In genomic region chr7:136071331-136071730, GRCm38 (mm10) we compare ENCODE assay signal across 21 mouse cellular contexts.
DNase-seq lines count a peak whose midpoint lies in the region; ATAC-seq lines count a peak whose summit lies in the region.
"Had no signal": no experiment of that assay in that cellular context is flagged by ENCODE, and none has a peak within 500 bp of the region (broad histone marks: within the 10 kb centered on the region; RNA-seq: fewer than 3 reads in every experiment).

No protein-coding gene starts in this region.

- no peak for ATAC-seq in heart, embryonic 13.5 days (ENCODE audit: extremely low read depth, insufficient number of reproducible peaks, low FRiP score, low TSS enrichment)
- ATAC-seq in kidney, embryonic 14.5 days (ENCODE audit: low FRiP score, low TSS enrichment): no peak
- ATAC-seq: forebrain, embryonic 14.5 days; forebrain, postnatal 0 days; hindbrain, postnatal 0 days; inflammation-experienced regulatory T-cells, adult 6 months had no signal

- H3K27me3 ChIP-seq in heart, embryonic 13.5 days (replicated peaks): peaks cover 15% of the 10 kb centered on the region; the same call in 1 of the 2 replicates
- H3K27me3 ChIP-seq in kidney, embryonic 14.5 days (ENCODE audit: control insufficient read depth, insufficient read depth, low read length): no peaks in the 10 kb centered on the region
- H3K27me3 ChIP-seq: embryonic facial prominence, embryonic 12.5 days had no signal

- no peak for DNase-seq in heart, adult 8-10 months (ENCODE audit: low spot score)
- peak; percentile 69 for DNase-seq in kidney, adult 11 months
- no peak for DNase-seq in kidney, postnatal 10 days
- peak; percentile 75 for DNase-seq in kidney, adult 9 months
- peak; percentile 43 to 57 for DNase-seq in kidney, postnatal 36 days
- DNase-seq: adrenal gland, postnatal 14 days; B cell, adult 2 months; cerebellum, adult 11 months; cerebellum, adult 9-11 months; cerebellum, postnatal 25 days; forebrain, postnatal 0 days had no signal

- H3K36me3 ChIP-seq in heart, embryonic 13.5 days: no peaks in the 10 kb centered on the region
- H3K36me3 ChIP-seq in kidney, embryonic 14.5 days (ENCODE audit: control insufficient read depth, insufficient read depth, low read length): no peaks in the 10 kb centered on the region
- H3K36me3 ChIP-seq: embryonic facial prominence, embryonic 12.5 days; embryonic facial prominence, embryonic 15.5 days had no signal

- H3K4me2 ChIP-seq in heart, embryonic 13.5 days: 0 out of 2 replicates have a peak overlapping the region, but pooled peaks have one; percentile 13
- no peak overlapping the region for H3K4me2 ChIP-seq in kidney, embryonic 14.5 days (replicated peaks; ENCODE audit: low read depth, low read length)
- H3K4me2 ChIP-seq: embryonic facial prominence, embryonic 12.5 days; embryonic facial prominence, embryonic 15.5 days; heart, embryonic 11.5 days; hindbrain, embryonic 14.5 days had no signal

- H3K9me3 ChIP-seq in heart, embryonic 13.5 days: no peaks in the 10 kb centered on the region
- H3K9me3 ChIP-seq in kidney, embryonic 14.5 days (ENCODE audit: control insufficient read depth, low read length): no peaks in the 10 kb centered on the region
- H3K9me3 ChIP-seq: embryonic facial prominence, embryonic 12.5 days; embryonic facial prominence, embryonic 15.5 days had no signal

- H3K4me1 ChIP-seq in heart, embryonic 13.5 days: peaks cover 20% of the 10 kb centered on the region
- H3K4me1 ChIP-seq in kidney, embryonic 14.5 days (ENCODE audit: control insufficient read depth, insufficient read depth, low read length): no peaks in the 10 kb centered on the region
- H3K4me1 ChIP-seq: embryonic facial prominence, embryonic 12.5 days had no signal

- H3K9ac ChIP-seq in heart, embryonic 13.5 days: no peak overlapping the region
- no peak overlapping the region for H3K9ac ChIP-seq in kidney, embryonic 14.5 days (ENCODE audit: low read depth, low read length)
- H3K9ac ChIP-seq: embryonic facial prominence, embryonic 12.5 days; embryonic facial prominence, embryonic 15.5 days; forebrain, postnatal 0 days; hindbrain, embryonic 14.5 days had no signal

- H3K27ac ChIP-seq in heart, embryonic 13.5 days (replicated peaks): peak overlapping the region; percentile 51; the same call in 1 of the 2 replicates
- no peak overlapping the region for H3K27ac ChIP-seq in kidney, embryonic 14.5 days (ENCODE audit: low read depth, low read length)
- H3K27ac ChIP-seq: embryonic facial prominence, embryonic 12.5 days; embryonic facial prominence, embryonic 15.5 days; gastrocnemius, adult 2 months; hindbrain, embryonic 14.5 days; hindbrain, postnatal 0 days had no signal

- no peak overlapping the region for H3K4me3 ChIP-seq in heart, embryonic 13.5 days
- no peak overlapping the region for H3K4me3 ChIP-seq in kidney, embryonic 14.5 days (ENCODE audit: low read length)
- H3K4me3 ChIP-seq: embryonic facial prominence, embryonic 12.5 days; embryonic facial prominence, embryonic 15.5 days; gastrocnemius, adult 2 months had no signal

- 83% methylated on average over 4 of the region's 4 CpGs for WGBS in heart, embryonic 13.5 days
- 60% methylated on average over 4 of the region's 4 CpGs for WGBS in kidney, embryonic 14.5 days

Comparison
In these comparisons a context has a peak if more than half of its experiments do, and no peak if none do; other contexts are left out.
1. DNase-seq: peak in kidney, adult 11 months (single experiment), kidney, adult 9 months (single experiment) and kidney, postnatal 36 days (2 of 2); none in heart, adult 8-10 months (single experiment) and kidney, postnatal 10 days (single experiment).